Mouse (Mus musculus) pancreas, adult 10 weeks (tissue): ENCODE measurements around the gene Olfr450. TPM values are rescaled to one million over a fixed set of nuclear protein-coding genes. Genes with fewer than 3 reads are reported as not detected.

Source experiments
- polyA plus RNA-seq: library from polyadenylated mRNA; stranded (reverse); fragments of 350-450 nt; fragmentation: Illumina TruSeq; extraction: RNeasy Lipid Tissue Mini Kit (QIAGEN cat#74804); gene quantifications from one replicate; pipeline ENCODE4 v1.2.3, GENCODE M21; 2015; ENCODE audit warnings: low read depth, low replicate concordance; ENCODE audit not compliant: insufficient read depth

Olfr450 gene
- polyA plus RNA-seq = not detected

GRCm38 (mm10) chr6:42811639-42812038, at the start of gene Olfr450:
Gene Olfr450 (plus strand): TSS chr6:42811939.

GRCm38 (mm10) chr6:42784793-42785192, 26.9 kb upstream of the Olfr450 start, which contains the start of gene Olfr452:
Gene Olfr452 (plus strand): TSS chr6:42785093.

GRCm38 (mm10) chr6:42834084-42834483, 22.3 kb downstream of the Olfr450 start, which contains the start of gene Olfr449:
Gene Olfr449 (plus strand): TSS chr6:42834384.

Other genes with a start within 250 kb of the Olfr450 start
- gene Tcaf3, start 214.2 kb upstream of the Olfr450 start, polyA plus RNA-seq = not detected
- 1.8 TPM for gene Tcaf2, start 166.7 kb upstream of the Olfr450 start, polyA plus RNA-seq
- 4.2 TPM for gene Tcaf1, start 101.9 kb upstream of the Olfr450 start, polyA plus RNA-seq
- not detected for gene Olfr453, start 72.6 kb upstream of the Olfr450 start, polyA plus RNA-seq
- not detected for gene Olfr38, start 55.5 kb upstream of the Olfr450 start, polyA plus RNA-seq
- not detected for gene Olfr452, start 26.8 kb upstream of the Olfr450 start, polyA plus RNA-seq
- not detected for gene Olfr449, start 22.4 kb downstream of the Olfr450 start, polyA plus RNA-seq
- not detected for gene Olfr448, start 78.5 kb downstream of the Olfr450 start, polyA plus RNA-seq
- not detected for gene Olfr447, start 96.9 kb downstream of the Olfr450 start, polyA plus RNA-seq
- gene Olfr446, start 109.4 kb downstream of the Olfr450 start, polyA plus RNA-seq = not detected
- not detected for gene Olfr444, start 137.1 kb downstream of the Olfr450 start, polyA plus RNA-seq